Mouse (Mus musculus) forebrain, embryonic 16.5 days (tissue): ENCODE data around the gene Dclk2. TPM values are rescaled to one million over a fixed set of nuclear protein-coding genes. Genes with fewer than 3 reads are reported as not detected.

Source experiments
- ATAC-seq: fragments of 200-750 bp; cut with Nextera tagmentation; 2 replicates; pipeline ENCODE4 v1.8.0; 2017; ENCODE audit warnings: mild to moderate bottlenecking, moderate library complexity
- H3K27ac ChIP-seq: fragments of 300-500 bp; sonication (generic); 2 replicates; pipeline ENCODE4 v1.5.1; 2014; ENCODE audit warnings: low read length, control low read depth
- H3K27me3 ChIP-seq: fragments of 300-500 bp; sonication (generic); replicated peaks from 2 replicates; pipeline ENCODE4 v1.6.1; 2014; ENCODE audit warnings: low read length; ENCODE audit not compliant: control insufficient read depth, insufficient read depth
- H3K36me3 ChIP-seq: fragments of 300-500 bp; sonication (generic); 2 replicates; pipeline ENCODE4 v1.6.1; 2014; ENCODE audit not compliant: control insufficient read depth, insufficient read depth
- H3K4me1 ChIP-seq: fragments of 300-500 bp; sonication (generic); replicated peaks from 2 replicates; pipeline ENCODE4 v1.6.1; 2014; ENCODE audit warnings: low read length; ENCODE audit not compliant: control insufficient read depth, insufficient read depth
- H3K4me2 ChIP-seq: fragments of 300-500 bp; sonication (generic); 2 replicates; pipeline ENCODE4 v1.6.1; 2014; ENCODE audit warnings: mild to moderate bottlenecking, low read length, control low read depth
- H3K4me3 ChIP-seq: fragments of 300-500 bp; sonication (generic); replicated peaks from 2 replicates; pipeline ENCODE4 v1.5.1; 2014; ENCODE audit warnings: mild to moderate bottlenecking, low read length, control low read depth
- H3K9ac ChIP-seq: fragments of 300-500 bp; sonication (generic); replicated peaks from 2 replicates; pipeline ENCODE4 v1.6.1; 2014; ENCODE audit warnings: low read depth, low read length, control low read depth
- H3K9me3 ChIP-seq: fragments of 300-500 bp; sonication (generic); 2 replicates; pipeline ENCODE4 v1.6.1; 2016; ENCODE audit warnings: low read length; ENCODE audit not compliant: control insufficient read depth
- WGBS: fragments of 180-500 bp; shearing (Covaris S2); extraction: QIAGEN DNeasy Blood & Tissue Kit; methylation state at CpG from one replicate; pipeline ENCODE4 v1.1.7; 2014; 5-methylcytosine and 5-hydroxymethylcytosine counted together
- polyA plus RNA-seq: library from polyadenylated mRNA; unstranded; fragments of >200 nt; fragmentation: Nextera tagmentation; extraction: Ambion mirVana; gene quantifications from 2 replicates; pipeline ENCODE4 v1.2.1, GENCODE M21; 2015

Dclk2 gene
- polyA plus RNA-seq, 1 experiment from 2014 or later, result 102 TPM

GRCm38 (mm10) chr3:86802825-86803224 lies 117.8 kb downstream of the Dclk2 start:
- Histone ChIP-seq H3K4me1 (peaks cover 2% of the 10 kb centered on the region), H3K4me2 (no peak overlapping the region), H3K9me3 (no peaks in the 10 kb centered on the region), H3K4me3 (no peak overlapping the region), H3K27ac (no peak overlapping the region), H3K9ac (no peak overlapping the region), H3K27me3 (no peaks in the 10 kb centered on the region), H3K36me3 (peaks cover 21% of the 10 kb centered on the region)
- 72% methylated on average over 8 of the region's 8 CpGs for WGBS
- no peak for ATAC-seq

GRCm38 (mm10) chr3:86800841-86801240 lies 119.8 kb downstream of the Dclk2 start:
- ATAC-seq, result no peak
- H3K36me3 ChIP-seq, result peaks cover 21% of the 10 kb centered on the region

GRCm38 (mm10) chr3:86799041-86799440 lies 121.6 kb downstream of the Dclk2 start:
- Histone ChIP-seq H3K36me3 (peaks cover 14% of the 10 kb centered on the region), H3K9ac (no peak overlapping the region), H3K4me1 (peaks cover 6% of the 10 kb centered on the region), H3K4me2 (no peak overlapping the region), H3K27me3 (no peaks in the 10 kb centered on the region), H3K27ac (no peak overlapping the region), H3K9me3 (no peaks in the 10 kb centered on the region), H3K4me3 (no peak overlapping the region)
- 96% methylated on average over 9 of the region's 9 CpGs for WGBS
- ATAC-seq, result no peak

More at GRCm38 (mm10) chr3:86800841-86801240, 119.8 kb downstream of the Dclk2 start:
- Histone ChIP-seq H3K9ac (no peak overlapping the region), H3K27ac (no peak overlapping the region), H3K4me2 (no peak overlapping the region), H3K4me3 (no peak overlapping the region), H3K4me1 (peaks cover 2% of the 10 kb centered on the region), H3K27me3 (no peaks in the 10 kb centered on the region), H3K9me3 (no peaks in the 10 kb centered on the region)
- WGBS, result 77% methylated on average over 8 of the region's 8 CpGs

GRCm38 (mm10) chr3:86797871-86798460 lies 122.7 kb downstream of the Dclk2 start:
- ATAC-seq, result no peak
- Histone ChIP-seq H3K4me2 (no peak overlapping the region), H3K9ac (no peak overlapping the region), H3K27me3 (no peaks in the 10 kb centered on the region), H3K4me1 (peaks cover 10% of the 10 kb centered on the region; the same call in 1 of the 2 replicates), H3K4me3 (no peak overlapping the region), H3K9me3 (no peaks in the 10 kb centered on the region), H3K36me3 (peaks cover 14% of the 10 kb centered on the region), H3K27ac (no peak overlapping the region)
- 89% methylated on average over 13 of the region's 13 CpGs for WGBS

- no peak overlapping the region for H3K27ac ChIP-seq
- no peaks in the 10 kb centered on the region for H3K27me3 ChIP-seq
- H3K36me3 ChIP-seq, result peaks cover 16% of the 10 kb centered on the region
- 50% methylated on average over 6 of the region's 6 CpGs for WGBS
- no peaks in the 10 kb centered on the region for H3K9me3 ChIP-seq
- H3K4me2 ChIP-seq, result no peak overlapping the region
- H3K4me3 ChIP-seq, result no peak overlapping the region
- peaks cover 10% of the 10 kb centered on the region; the same call in 1 of the 2 replicates for H3K4me1 ChIP-seq
- no peak overlapping the region for H3K9ac ChIP-seq
- no peak for ATAC-seq
Observed at GRCm38 (mm10) chr3:86796716-86797115, 123.9 kb downstream of the Dclk2 start.

- H3K27ac ChIP-seq, result no peak overlapping the region
- H3K27me3 ChIP-seq, result no peaks in the 10 kb centered on the region
- no peak overlapping the region for H3K4me2 ChIP-seq
- 0 out of 2 replicates have a peak, but pooled peaks have one; percentile 23 for ATAC-seq
- H3K9me3 ChIP-seq, result no peaks in the 10 kb centered on the region
- H3K4me3 ChIP-seq, result no peak overlapping the region
- H3K9ac ChIP-seq, result no peak overlapping the region
- peaks cover 13% of the 10 kb centered on the region for H3K36me3 ChIP-seq
- 39% methylated on average over 1 of the region's 1 CpGs for WGBS
- H3K4me1 ChIP-seq, result peaks cover 8% of the 10 kb centered on the region; the same call in 1 of the 2 replicates
Observed at GRCm38 (mm10) chr3:86793720-86794191, 126.9 kb downstream of the Dclk2 start.

GRCm38 (mm10) chr3:86793264-86793663 lies 127.4 kb downstream of the Dclk2 start:
- Histone ChIP-seq H3K4me2 (no peak overlapping the region), H3K36me3 (peaks cover 13% of the 10 kb centered on the region), H3K4me3 (no peak overlapping the region), H3K9ac (no peak overlapping the region), H3K9me3 (no peaks in the 10 kb centered on the region), H3K4me1 (peaks cover 8% of the 10 kb centered on the region; the same call in 1 of the 2 replicates), H3K27ac (no peak overlapping the region), H3K27me3 (no peaks in the 10 kb centered on the region)
- no peak for ATAC-seq
- 78% methylated on average over 4 of the region's 4 CpGs for WGBS

- Histone ChIP-seq H3K36me3 (peaks cover 7% of the 10 kb centered on the region), H3K27ac (no peak overlapping the region), H3K4me2 (no peak overlapping the region), H3K27me3 (no peaks in the 10 kb centered on the region), H3K4me1 (peaks cover 26% of the 10 kb centered on the region), H3K9me3 (no peaks in the 10 kb centered on the region), H3K4me3 (no peak overlapping the region), H3K9ac (no peak overlapping the region)
- WGBS, result 76% methylated on average over 5 of the region's 5 CpGs
- no peak for ATAC-seq
Observed at GRCm38 (mm10) chr3:86789752-86790151, 130.9 kb downstream of the Dclk2 start.

GRCm38 (mm10) chr3:86788711-86789110 lies 131.9 kb downstream of the Dclk2 start:
- no peaks in the 10 kb centered on the region for H3K9me3 ChIP-seq
- H3K27me3 ChIP-seq, result no peaks in the 10 kb centered on the region
- H3K36me3 ChIP-seq, result peaks cover 7% of the 10 kb centered on the region
- ATAC-seq, result no peak
- WGBS, result 49% methylated on average over 6 of the region's 6 CpGs
- no peak overlapping the region for H3K4me2 ChIP-seq
- 0 out of 2 replicates have a peak overlapping the region, but pooled peaks have one; percentile 10 for H3K9ac ChIP-seq
- no peak overlapping the region for H3K4me3 ChIP-seq
- H3K4me1 ChIP-seq, result peaks cover 27% of the 10 kb centered on the region
- H3K27ac ChIP-seq, result no peak overlapping the region
